8 mouse cellular contexts compared by ENCODE assay signal in the genomic region with DNA sequence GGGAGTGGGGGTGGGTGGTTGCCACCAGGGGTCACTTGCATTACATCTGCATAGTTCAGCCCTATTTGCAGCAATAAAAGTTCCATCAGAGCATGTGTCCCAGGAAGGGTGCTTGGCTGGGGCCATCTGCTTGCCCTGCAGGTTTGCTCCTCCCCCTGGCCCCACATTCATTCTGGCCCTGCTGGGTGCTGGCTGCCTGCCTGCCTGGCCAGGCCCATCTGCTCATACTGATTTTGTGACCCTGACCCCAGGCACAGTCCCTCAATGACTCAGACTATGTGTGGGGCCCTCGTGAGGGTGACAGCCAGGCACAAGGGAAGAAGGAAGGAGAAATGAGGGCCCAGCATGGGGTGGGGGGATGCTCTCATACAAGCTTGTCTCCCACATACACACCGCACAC. TPM values are rescaled to one million over a fixed set of nuclear protein-coding genes. Genes with fewer than 3 reads are reported as not detected.
A peak's percentile ranks its signal among the peaks of the same experiment; 100 is the strongest.
DNase-seq lines count a peak whose midpoint lies in the region; ATAC-seq lines count a peak whose summit lies in the region.

No protein-coding gene starts in this region.

- H3K4me1 ChIP-seq in forebrain, embryonic 10.5 days: peaks cover 12% of the 10 kb centered on the region
- no peaks in the 10 kb centered on the region for H3K4me1 ChIP-seq in forebrain, embryonic 15.5 days

- no peaks in the 10 kb centered on the region for H3K9me3 ChIP-seq in forebrain, embryonic 10.5 days
- H3K9me3 ChIP-seq in forebrain, embryonic 15.5 days: no peaks in the 10 kb centered on the region

- no peak for DNase-seq in forebrain, embryonic 10.5 days (ENCODE audit: extremely low spot score, low spot score)
- DNase-seq in ovary, adult 18-20 months (ENCODE audit: low spot score): peak; percentile 57
- no peak for DNase-seq in ovary, postnatal 10 days (ENCODE audit: low spot score)
- DNase-seq in kidney, postnatal 14 days: peak; percentile 53
- no peak for DNase-seq in right cerebral cortex, postnatal 10 days (ENCODE audit: low spot score in 2 of 2)
- no peak for DNase-seq in thymus, postnatal 25 days

- H3K9ac ChIP-seq in forebrain, embryonic 15.5 days (replicated peaks): no peak overlapping the region

- 59% methylated on average over 2 of the region's 2 CpGs for WGBS in forebrain, embryonic 10.5 days
- WGBS in forebrain, embryonic 15.5 days: 52% methylated on average over 2 of the region's 2 CpGs

- H3K27ac ChIP-seq in forebrain, embryonic 10.5 days: 0 out of 2 replicates have a peak overlapping the region, but pooled peaks have one; percentile 15
- H3K27ac ChIP-seq in forebrain, embryonic 15.5 days (replicated peaks): no peak overlapping the region

- H3K4me3 ChIP-seq in forebrain, embryonic 10.5 days: no peak overlapping the region
- H3K4me3 ChIP-seq in forebrain, embryonic 15.5 days: no peak overlapping the region

- H3K27me3 ChIP-seq in forebrain, embryonic 10.5 days (ENCODE audit: poor library complexity, severe bottlenecking): peaks cover 22% of the 10 kb centered on the region
- peaks cover 8% of the 10 kb centered on the region; the same call in 1 of the 2 replicates for H3K27me3 ChIP-seq in forebrain, embryonic 15.5 days

- H3K36me3 ChIP-seq in forebrain, embryonic 10.5 days (replicated peaks): no peaks in the 10 kb centered on the region
- H3K36me3 ChIP-seq in forebrain, embryonic 15.5 days: no peaks in the 10 kb centered on the region

- no peak; the same call in 1 of the 2 replicates for ATAC-seq in forebrain, embryonic 15.5 days (replicated peaks)
- no peak for ATAC-seq in erythroblast, adult 5-6 weeks (replicated peaks; ENCODE audit: low FRiP score, poor library complexity, severe bottlenecking)

- H3K4me2 ChIP-seq in forebrain, embryonic 15.5 days (replicated peaks): no peak overlapping the region

RNA-seq across cellular contexts. Expression of gene Gadd45g, which starts 12.9 kb away (rescaled TPM):
- polyA plus RNA-seq in forebrain, embryonic 10.5 days (2016; fragmentation: Nextera tagmentation; extraction: Ambion mirVana): 102 and 107 TPM in 2 replicates
- polyA plus RNA-seq in forebrain, embryonic 15.5 days (2015; fragmentation: Nextera tagmentation; extraction: Ambion mirVana): 145 and 167 TPM in 2 replicates
- total RNA-seq in erythroblast, adult 5-6 weeks (2015; ENCODE audit: low replicate concordance): not detected in 2 replicates
- 1.2 and 4.2 TPM in 2 replicates for total RNA-seq in erythroblast, adult 5-6 weeks (2017; ENCODE audit: low replicate concordance)

RNA-seq across cellular contexts. Expression of gene Sema4d, which starts 40.1 kb away (rescaled TPM):
- 8.0 and 8.4 TPM in 2 replicates for polyA plus RNA-seq in forebrain, embryonic 10.5 days (2016; fragmentation: Nextera tagmentation; extraction: Ambion mirVana)
- polyA plus RNA-seq in forebrain, embryonic 15.5 days (2015; fragmentation: Nextera tagmentation; extraction: Ambion mirVana): 18.7 and 20.7 TPM in 2 replicates
- total RNA-seq in erythroblast, adult 5-6 weeks (2015; ENCODE audit: low replicate concordance): 14.8 and 18.8 TPM in 2 replicates
- 6.5 and 7.1 TPM in 2 replicates for total RNA-seq in erythroblast, adult 5-6 weeks (2017; ENCODE audit: low replicate concordance)

Comparison
In these comparisons a context has a peak if more than half of its experiments do, and no peak if none do; other contexts are left out.
1. DNase-seq: peak in ovary, adult 18-20 months (single experiment) and kidney, postnatal 14 days (single experiment); none in forebrain, embryonic 10.5 days (single experiment), ovary, postnatal 10 days (single experiment), right cerebral cortex, postnatal 10 days (0 of 2) and thymus, postnatal 25 days (single experiment).